Mouse (Mus musculus) stomach, embryonic 15.5 days (tissue): ENCODE measurements around the gene BC049715. TPM values are rescaled to one million over a fixed set of nuclear protein-coding genes. Genes with fewer than 3 reads are reported as not detected.
A peak's percentile ranks its signal among the peaks of the same experiment; 100 is the strongest.

Experiments used
- ATAC-seq: fragments of 200-750 bp; cut with Nextera tagmentation; 2 replicates; pipeline ENCODE4 v1.8.0; 2017; ENCODE audit warnings: low read depth, moderate number of reproducible peaks, moderate TSS enrichment; ENCODE audit not compliant: insufficient read depth, low FRiP score
- H3K27ac ChIP-seq: fragments of 300-500 bp; sonication (generic); 2 replicates; pipeline ENCODE4 v1.5.1; 2015; ENCODE audit warnings: mild to moderate bottlenecking, inconsistent platforms
- H3K27me3 ChIP-seq: fragments of 300-500 bp; sonication (generic); replicated peaks from 2 replicates; pipeline ENCODE4 v1.6.1; 2015; ENCODE audit warnings: inconsistent platforms
- H3K36me3 ChIP-seq: fragments of 300-500 bp; sonication (generic); 2 replicates; pipeline ENCODE4 v1.6.1; 2015; ENCODE audit warnings: inconsistent platforms
- H3K4me1 ChIP-seq: fragments of 300-500 bp; sonication (generic); 2 replicates; pipeline ENCODE4 v1.6.1; 2015; ENCODE audit warnings: inconsistent platforms
- H3K4me2 ChIP-seq: fragments of 300-500 bp; sonication (generic); 2 replicates; pipeline ENCODE4 v1.6.1; 2015; ENCODE audit warnings: mild to moderate bottlenecking, inconsistent platforms
- H3K4me3 ChIP-seq: fragments of 300-500 bp; sonication (generic); replicated peaks from 2 replicates; pipeline ENCODE4 v1.5.1; 2015; ENCODE audit warnings: inconsistent platforms
- H3K9ac ChIP-seq: fragments of 300-500 bp; sonication (generic); 2 replicates; pipeline ENCODE4 v1.6.1; 2015; ENCODE audit warnings: inconsistent platforms
- H3K9me3 ChIP-seq: fragments of 300-500 bp; sonication (generic); 2 replicates; pipeline ENCODE4 v1.6.1; 2016; ENCODE audit warnings: inconsistent platforms
- WGBS: fragments of 180-500 bp; shearing (Covaris S2); methylation state at CpG from one replicate; pipeline ENCODE4 v1.1.7; 2015; 5-methylcytosine and 5-hydroxymethylcytosine counted together
- polyA plus RNA-seq: library from polyadenylated mRNA; unstranded; fragments of >200 nt; fragmentation: Nextera tagmentation; extraction: Ambion mirVana; gene quantifications from 2 replicates; pipeline ENCODE4 v1.2.1, GENCODE M21; 2015

BC049715 gene
- polyA plus RNA-seq, 1 experiment from 2014 or later, result 1.2 TPM

- no peaks in the 10 kb centered on the region for H3K27me3 ChIP-seq
- no peaks in the 10 kb centered on the region for H3K36me3 ChIP-seq
- H3K27ac ChIP-seq, result no peak overlapping the region
- H3K4me3 ChIP-seq, result no peak overlapping the region
- no peak overlapping the region for H3K9ac ChIP-seq
- H3K4me1 ChIP-seq, result peaks cover 9% of the 10 kb centered on the region; the same call in 1 of the 2 replicates
- H3K9me3 ChIP-seq, result no peaks in the 10 kb centered on the region
- H3K4me2 ChIP-seq, result no peak overlapping the region
- 90% methylated on average over 8 of the region's 8 CpGs for WGBS
- no peak for ATAC-seq
Observed at GRCm38 (mm10) chr6:136800710-136801109, 26.7 kb upstream of the BC049715 start.

DNA sequence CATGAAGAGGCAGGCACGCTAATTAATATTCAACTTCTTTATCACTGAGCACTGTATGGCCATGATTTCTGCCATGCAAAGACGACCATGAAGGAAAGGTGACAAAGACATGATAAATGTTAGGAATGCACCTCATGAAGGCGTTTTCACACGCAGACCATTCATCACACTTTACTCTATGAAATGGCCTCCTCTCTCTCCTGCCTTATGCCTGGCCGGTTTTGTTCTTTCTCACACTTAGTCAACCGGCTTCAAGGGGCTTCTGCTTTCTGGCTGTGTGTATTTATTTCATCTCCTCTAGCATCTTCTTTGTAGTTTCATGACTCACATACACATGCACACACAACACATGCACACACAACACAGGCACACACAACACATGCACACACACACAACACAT lies 26.2 kb upstream of the BC049715 start:
- 60% methylated on average over 6 of the region's 6 CpGs for WGBS

GRCm38 (mm10) chr6:136803093-136803738 lies 24.2 kb upstream of the BC049715 start:
- WGBS, result 13% methylated on average over 12 of the region's 12 CpGs
- Histone ChIP-seq H3K27ac (peak overlapping the region; percentile 100), H3K4me3 (peak overlapping the region; percentile 56), H3K27me3 (no peaks in the 10 kb centered on the region), H3K4me2 (peak overlapping the region; percentile 81), H3K9me3 (no peaks in the 10 kb centered on the region), H3K4me1 (peaks cover 13% of the 10 kb centered on the region; the same call in 1 of the 2 replicates), H3K9ac (peak overlapping the region; percentile 82; the same call in 1 of the 2 replicates), H3K36me3 (no peaks in the 10 kb centered on the region)
- no peak for ATAC-seq

More for the DNA sequence above, 26.2 kb upstream of the BC049715 start:
- H3K9me3 ChIP-seq, result no peaks in the 10 kb centered on the region
- no peaks in the 10 kb centered on the region for H3K36me3 ChIP-seq
- no peak overlapping the region for H3K4me3 ChIP-seq
- H3K27ac ChIP-seq, result no peak overlapping the region
- H3K4me1 ChIP-seq, result peaks cover 9% of the 10 kb centered on the region; the same call in 1 of the 2 replicates
- ATAC-seq, result no peak
- no peak overlapping the region for H3K9ac ChIP-seq
- no peaks in the 10 kb centered on the region for H3K27me3 ChIP-seq
- H3K4me2 ChIP-seq, result no peak overlapping the region

DNA sequence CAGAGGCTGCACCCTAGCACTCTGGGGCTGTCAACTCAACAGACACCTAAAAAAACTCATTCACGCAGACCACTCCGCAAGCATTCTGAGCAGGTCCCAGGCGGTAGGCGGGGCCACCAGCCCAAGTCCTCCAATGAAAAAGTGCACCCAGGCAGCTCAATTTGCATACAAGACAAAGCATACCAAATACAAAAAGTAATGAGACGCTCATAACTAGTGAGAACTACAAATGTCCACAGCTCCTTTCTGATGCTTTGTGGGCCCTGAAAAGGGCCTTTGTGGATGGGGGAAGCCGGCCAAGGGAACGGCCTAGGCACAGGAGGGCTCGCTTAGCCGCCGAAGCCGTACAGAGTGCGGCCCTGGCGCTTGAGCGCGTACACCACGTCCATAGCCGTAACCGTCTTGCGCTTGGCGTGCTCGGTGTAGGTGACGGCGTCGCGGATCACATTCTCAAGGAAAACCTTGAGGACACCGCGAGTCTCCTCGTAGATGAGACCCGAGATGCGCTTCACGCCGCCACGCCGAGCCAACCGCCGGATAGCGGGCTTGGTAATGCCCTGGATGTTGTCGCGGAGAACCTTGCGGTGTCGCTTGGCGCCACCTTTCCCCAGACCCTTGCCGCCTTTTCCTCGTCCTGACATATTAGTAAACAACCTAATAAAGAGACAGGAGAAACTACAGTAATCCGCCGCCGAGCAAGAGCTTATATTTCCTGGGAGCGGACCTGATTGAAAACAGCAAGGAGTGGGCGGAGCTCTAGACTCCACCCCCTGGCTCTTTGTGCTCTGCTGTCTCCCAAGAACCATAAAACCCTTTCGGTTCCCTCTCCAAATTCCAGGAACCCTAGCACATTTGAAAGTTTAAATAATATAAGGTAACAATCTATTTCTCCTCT lies 23.4 kb upstream of the BC049715 start, which contains the start of gene Hist4h4:
Gene Hist4h4, minus strand, starts transcription at position 677 of the 895 bp plus-strand sequence.
- WGBS, result under 1% methylated on average over 50 of the region's 50 CpGs
- peak within 1 kb of the TSS; percentile 100 for H3K27ac ChIP-seq
- no peaks in the 10 kb centered on the region for H3K27me3 ChIP-seq
- peak within 1 kb of the TSS; percentile 82 for H3K9ac ChIP-seq
- peak within 1 kb of the TSS; percentile 56 for H3K4me3 ChIP-seq
- peak within 1 kb of the TSS; percentile 81 for H3K4me2 ChIP-seq
- peaks cover 13% of the 10 kb centered on the region; the same call in 1 of the 2 replicates for H3K4me1 ChIP-seq
- H3K36me3 ChIP-seq, result no peaks in the 10 kb centered on the region
- H3K9me3 ChIP-seq, result no peaks in the 10 kb centered on the region
- peak; percentile 66 for ATAC-seq

- Histone ChIP-seq H3K9me3 (no peaks in the 10 kb centered on the region), H3K4me1 (peaks cover 20% of the 10 kb centered on the region; the same call in 1 of the 2 replicates), H3K36me3 (no peaks in the 10 kb centered on the region), H3K27me3 (no peaks in the 10 kb centered on the region), H3K4me2 (peak overlapping the region; percentile 81), H3K27ac (peak overlapping the region; percentile 100), H3K9ac (peak overlapping the region; percentile 8; the same call in 1 of the 2 replicates), H3K4me3 (peak overlapping the region; percentile 56)
- ATAC-seq, result no peak
- WGBS, result 22% methylated on average over 9 of the region's 9 CpGs
Observed at GRCm38 (mm10) chr6:136804705-136805408, 22.6 kb upstream of the BC049715 start.

DNA sequence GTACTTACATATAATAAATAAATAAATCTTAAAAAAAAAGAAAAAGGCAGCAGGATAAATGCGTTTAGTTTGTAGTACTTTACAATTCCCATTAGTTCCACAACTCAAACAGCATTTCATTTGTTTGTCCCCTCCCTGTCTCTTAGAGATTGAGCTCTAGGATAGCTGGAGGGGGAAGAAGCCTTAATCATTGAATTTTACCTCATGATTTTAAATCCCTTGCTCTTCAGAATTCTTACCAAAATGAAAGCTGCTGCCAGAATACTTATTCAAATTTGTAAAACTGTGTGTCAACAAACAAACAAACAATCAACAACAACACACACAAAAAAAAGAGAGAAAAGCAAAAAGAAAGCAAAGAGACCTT lies 22.0 kb upstream of the BC049715 start:
- no peaks in the 10 kb centered on the region for H3K9me3 ChIP-seq
- no peaks in the 10 kb centered on the region for H3K27me3 ChIP-seq
- 0 out of 2 replicates have a peak, but pooled peaks cover 3% of the 10 kb centered on the region for H3K36me3 ChIP-seq
- no peak for ATAC-seq
- H3K4me3 ChIP-seq, result no peak overlapping the region
- WGBS, result 72% methylated on average over 1 of the region's 1 CpGs
- H3K27ac ChIP-seq, result peak overlapping the region; percentile 100; the same call in 1 of the 2 replicates
- H3K4me2 ChIP-seq, result no peak overlapping the region; the same call in 1 of the 2 replicates
- no peak overlapping the region for H3K9ac ChIP-seq
- peaks cover 20% of the 10 kb centered on the region; the same call in 1 of the 2 replicates for H3K4me1 ChIP-seq

DNA sequence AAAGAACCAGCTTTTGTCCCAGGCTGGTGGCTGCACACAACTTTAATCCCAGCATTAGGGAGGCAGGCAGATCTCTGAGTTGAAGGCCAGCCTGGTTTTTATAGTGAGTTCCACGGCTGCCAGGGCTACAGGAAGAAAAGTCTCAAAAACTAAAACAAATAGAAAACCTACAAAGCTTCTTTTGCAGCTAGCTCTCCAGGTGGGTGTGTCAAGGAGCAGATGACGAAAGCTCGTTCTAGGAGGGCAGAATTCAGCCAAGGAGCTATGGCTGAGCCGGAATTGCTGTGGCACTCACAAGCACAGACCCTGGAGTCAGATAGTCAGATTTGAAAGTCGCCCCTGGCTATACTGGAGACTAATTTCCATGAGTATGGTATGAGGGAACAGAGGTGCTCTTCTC lies 20.6 kb upstream of the BC049715 start:
- Histone ChIP-seq H3K27me3 (no peaks in the 10 kb centered on the region), H3K9ac (no peak overlapping the region), H3K4me3 (peak overlapping the region; percentile 76), H3K9me3 (no peaks in the 10 kb centered on the region), H3K27ac (peak overlapping the region; percentile 94), H3K4me2 (peak overlapping the region; percentile 81), H3K36me3 (peaks cover 8% of the 10 kb centered on the region; the same call in 1 of the 2 replicates), H3K4me1 (peaks cover 20% of the 10 kb centered on the region; the same call in 1 of the 2 replicates)
- WGBS, result 60% methylated on average over 5 of the region's 5 CpGs
- no peak for ATAC-seq

DNA sequence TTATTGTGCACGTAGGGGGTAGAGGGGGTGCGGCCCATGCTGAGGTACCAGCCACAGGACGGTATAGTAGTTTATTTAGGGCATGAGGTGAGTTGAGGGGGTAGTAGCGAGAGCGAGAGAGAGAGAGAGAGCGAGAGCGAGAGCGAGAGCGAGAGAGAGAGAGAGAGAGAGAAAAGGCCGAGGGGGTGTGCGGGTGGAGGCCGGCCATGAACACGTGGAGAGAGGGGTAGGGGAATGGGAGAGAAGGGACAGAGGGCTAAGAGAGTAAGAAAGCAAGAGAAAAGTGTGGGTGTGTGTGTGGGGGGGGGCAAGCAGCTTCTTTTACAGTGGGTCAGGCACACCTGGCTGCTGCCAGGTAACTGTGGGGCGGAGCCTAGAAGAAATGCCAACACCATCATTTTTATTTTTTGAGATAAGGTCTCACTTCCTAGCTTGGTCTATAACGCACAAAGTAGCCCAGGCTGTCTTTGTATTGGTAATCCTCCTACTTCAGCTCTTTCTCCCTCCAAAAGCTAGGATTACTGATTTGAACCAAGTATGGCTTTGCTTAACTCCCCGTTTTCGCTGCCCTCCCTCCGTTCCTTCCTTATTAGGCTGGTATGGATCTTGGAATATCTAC lies 19.9 kb upstream of the BC049715 start:
- peak overlapping the region; percentile 94 for H3K27ac ChIP-seq
- H3K9me3 ChIP-seq, result no peaks in the 10 kb centered on the region
- ATAC-seq, result no peak
- peak overlapping the region; percentile 81 for H3K4me2 ChIP-seq
- H3K27me3 ChIP-seq, result no peaks in the 10 kb centered on the region
- H3K36me3 ChIP-seq, result peaks cover 14% of the 10 kb centered on the region; the same call in 1 of the 2 replicates
- H3K4me1 ChIP-seq, result peaks cover 20% of the 10 kb centered on the region; the same call in 1 of the 2 replicates
- 27% methylated on average over 18 of the region's 18 CpGs for WGBS
- H3K9ac ChIP-seq, result no peak overlapping the region; the same call in 1 of the 2 replicates
- H3K4me3 ChIP-seq, result peak overlapping the region; percentile 76

DNA sequence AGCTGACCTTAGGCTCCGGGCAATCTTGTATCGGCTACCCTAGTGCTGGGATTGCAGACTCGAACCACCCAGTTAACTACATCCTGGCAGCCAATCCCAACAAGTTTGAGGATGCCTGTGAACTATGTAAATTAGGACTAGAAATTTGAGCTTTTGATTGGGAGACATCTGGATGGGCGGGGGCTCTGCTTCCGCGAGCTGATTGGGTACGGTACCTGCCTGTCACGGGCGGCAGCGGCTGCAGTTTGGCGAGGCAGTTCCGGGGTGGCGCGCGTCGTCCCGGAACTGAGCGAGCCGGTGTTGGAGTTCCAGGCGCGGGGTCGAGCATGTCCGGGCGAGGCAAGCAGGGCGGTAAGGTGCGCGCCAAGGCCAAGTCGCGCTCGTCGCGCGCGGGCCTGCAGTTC lies 19.4 kb upstream of the BC049715 start, which contains the start of gene H2afj:
Gene H2afj, plus strand, starts transcription at position 231 of the 404 bp plus-strand sequence.
- Histone ChIP-seq H3K4me2 (peak within 1 kb of the TSS; percentile 81), H3K27me3 (no peaks in the 10 kb centered on the region), H3K9me3 (no peaks in the 10 kb centered on the region), H3K27ac (peak within 1 kb of the TSS; percentile 94), H3K36me3 (peaks cover 15% of the 10 kb centered on the region; the same call in 1 of the 2 replicates), H3K4me3 (peak within 1 kb of the TSS; percentile 76), H3K4me1 (peaks cover 20% of the 10 kb centered on the region; the same call in 1 of the 2 replicates), H3K9ac (peak within 1 kb of the TSS; percentile 61)
- ATAC-seq, result peak; percentile 86
- under 1% methylated on average over 34 of the region's 34 CpGs for WGBS

DNA sequence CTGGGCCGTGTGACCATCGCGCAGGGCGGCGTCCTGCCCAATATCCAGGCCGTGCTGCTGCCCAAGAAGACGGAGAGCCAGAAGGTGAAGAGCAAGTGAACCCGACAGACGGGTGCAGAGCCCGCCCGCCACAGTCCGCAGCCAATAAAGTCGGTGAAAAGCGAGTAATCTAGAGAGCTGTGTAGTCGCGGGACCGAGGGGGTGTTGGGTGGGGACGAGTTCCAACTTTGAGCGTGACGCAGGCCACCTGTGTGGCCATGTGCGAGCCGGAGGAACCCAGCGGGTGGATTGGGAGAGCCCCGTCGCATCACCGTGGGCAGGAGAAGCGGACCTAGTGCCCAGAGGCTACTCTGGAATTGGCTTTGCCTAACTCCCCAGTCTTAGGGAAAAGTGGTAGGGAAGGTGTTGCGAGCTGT lies 18.8 kb upstream of the BC049715 start:
- no peak for ATAC-seq
- WGBS, result 1% methylated on average over 28 of the region's 28 CpGs

More for the DNA sequence above, 18.8 kb upstream of the BC049715 start:
- H3K27me3 ChIP-seq, result no peaks in the 10 kb centered on the region
- H3K4me3 ChIP-seq, result peak overlapping the region; percentile 76
- H3K4me1 ChIP-seq, result peaks cover 15% of the 10 kb centered on the region; the same call in 1 of the 2 replicates
- H3K4me2 ChIP-seq, result peak overlapping the region; percentile 81
- no peaks in the 10 kb centered on the region for H3K9me3 ChIP-seq
- peak overlapping the region; percentile 84 for H3K27ac ChIP-seq
- peak overlapping the region; percentile 61 for H3K9ac ChIP-seq
- peaks cover 19% of the 10 kb centered on the region; the same call in 1 of the 2 replicates for H3K36me3 ChIP-seq
